Mouse (Mus musculus) adrenal gland, adult 8-10 months (tissue): ENCODE results near the gene Zfp616. TPM values are rescaled to one million over a fixed set of nuclear protein-coding genes. Genes with fewer than 3 reads are reported as not detected.

ENCODE experiments used
- DNase-seq: peaks from one replicate; pipeline ENCODE4 v3.0.0; 2022
- total RNA-seq, 4 experiments: library from RNA; stranded (reverse); gene quantifications; 2 replicates each; pipeline ENCODE4 v1.2.4; 2022

Gene Zfp616
- not detected for total RNA-seq

DNA sequence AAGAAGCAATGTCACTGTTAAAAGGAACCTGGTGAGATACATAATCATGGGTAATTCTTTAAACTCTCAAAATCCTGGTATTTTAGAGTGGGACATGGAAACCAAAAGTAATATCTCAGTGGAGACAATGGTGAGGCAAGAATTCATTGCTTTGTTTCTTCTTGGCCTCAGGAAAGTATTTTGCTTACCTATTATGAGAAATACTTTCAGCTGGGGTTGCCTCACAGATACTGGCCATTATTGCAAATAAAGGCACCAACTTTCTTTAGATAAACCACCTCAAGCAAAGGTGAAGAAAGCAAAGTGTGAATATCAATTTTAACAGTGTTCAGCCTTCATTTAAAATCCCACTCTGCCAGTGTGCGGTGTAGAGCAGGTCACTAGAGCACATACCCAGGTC lies at the start of gene Zfp616:
Gene Zfp616, plus strand, starts transcription at position 301 of the 400 bp plus-strand sequence.
- no peak for DNase-seq

DNA sequence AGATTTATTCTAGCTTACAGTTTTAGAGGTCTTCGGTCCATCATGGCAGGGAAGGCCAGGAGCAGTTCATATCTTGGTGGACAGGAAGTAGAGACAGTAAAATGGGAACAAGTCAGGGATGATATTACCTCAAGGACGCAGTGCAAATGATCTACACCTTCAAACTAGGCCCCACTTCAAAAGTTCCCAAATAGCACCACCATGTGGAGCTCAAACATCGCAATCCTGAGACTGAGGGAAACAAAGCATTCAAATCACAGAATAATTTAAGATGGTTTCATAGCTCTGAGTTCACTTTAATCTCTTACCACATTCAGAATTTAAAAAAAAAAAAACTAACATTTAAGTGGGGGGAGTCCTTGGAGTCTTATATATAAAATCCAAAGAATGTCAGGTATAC lies 18.4 kb upstream of the Zfp616 start:
- no peak for DNase-seq

DNA sequence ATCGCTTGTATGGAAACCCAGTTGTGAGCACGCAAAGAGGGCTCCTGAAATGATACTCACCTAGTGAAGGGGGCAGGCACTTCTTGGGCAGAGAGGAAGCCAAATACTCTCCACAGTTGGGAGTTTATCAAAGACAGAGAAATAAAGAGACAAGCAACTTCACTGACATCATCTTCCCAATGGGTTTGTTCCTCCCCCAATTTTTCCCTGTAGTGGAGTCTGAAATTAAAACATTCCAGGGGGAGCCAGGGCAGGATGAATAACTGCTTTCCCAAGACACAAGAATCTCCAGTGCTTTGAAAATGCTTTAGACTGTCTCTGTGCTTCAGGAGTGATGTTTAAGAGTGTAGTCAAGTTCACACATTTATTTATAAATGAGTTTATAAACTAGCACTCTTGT lies 13.3 kb upstream of the Zfp616 start, which contains the start of the genes Olfr139 and Olfr399:
Gene Olfr139, minus strand, starts transcription at position 101 of the 400 bp plus-strand sequence.
Gene Olfr399, minus strand, starts transcription at position 165 of the 400 bp plus-strand sequence.
- no peak for DNase-seq

DNA sequence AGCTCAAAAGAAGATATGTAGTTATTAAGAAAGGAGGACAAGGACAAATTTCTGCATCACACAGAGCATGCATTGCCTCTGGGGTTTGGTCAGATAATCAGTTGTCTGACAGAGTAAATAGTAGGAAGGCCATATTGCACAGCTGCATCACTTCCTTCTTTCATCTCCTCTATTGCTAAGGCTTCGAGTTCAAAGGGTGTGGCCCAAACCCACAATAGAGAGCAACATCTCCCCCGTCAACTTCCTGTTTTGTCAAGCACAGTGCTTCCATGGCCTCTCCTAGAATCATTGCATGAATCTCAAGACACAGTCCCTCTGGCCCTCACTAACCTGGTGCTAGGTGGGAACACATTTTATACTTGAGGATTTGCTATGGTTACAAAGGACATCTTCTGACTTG lies 31.0 kb downstream of the Zfp616 start:
- DNase-seq, result no peak

DNA sequence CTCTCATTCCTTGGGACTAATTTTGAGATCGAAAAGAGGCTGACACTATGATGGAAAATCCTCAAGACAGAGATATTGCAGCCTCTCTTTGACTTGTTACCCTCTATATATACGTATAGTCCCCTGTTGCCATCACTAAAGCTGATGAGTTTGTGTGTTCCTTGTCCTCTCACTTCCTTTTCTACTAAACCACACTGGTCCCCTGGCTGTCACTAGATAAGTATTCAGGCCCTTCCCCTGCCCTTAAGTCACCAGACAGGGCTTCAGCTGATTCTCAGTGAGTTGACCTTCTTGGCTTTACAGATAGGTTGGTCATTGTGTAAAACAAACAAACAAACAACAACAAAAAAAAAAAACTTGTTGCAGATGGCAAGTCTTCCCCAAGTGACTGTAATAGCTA lies 31.8 kb downstream of the Zfp616 start:
- no peak for DNase-seq

DNA sequence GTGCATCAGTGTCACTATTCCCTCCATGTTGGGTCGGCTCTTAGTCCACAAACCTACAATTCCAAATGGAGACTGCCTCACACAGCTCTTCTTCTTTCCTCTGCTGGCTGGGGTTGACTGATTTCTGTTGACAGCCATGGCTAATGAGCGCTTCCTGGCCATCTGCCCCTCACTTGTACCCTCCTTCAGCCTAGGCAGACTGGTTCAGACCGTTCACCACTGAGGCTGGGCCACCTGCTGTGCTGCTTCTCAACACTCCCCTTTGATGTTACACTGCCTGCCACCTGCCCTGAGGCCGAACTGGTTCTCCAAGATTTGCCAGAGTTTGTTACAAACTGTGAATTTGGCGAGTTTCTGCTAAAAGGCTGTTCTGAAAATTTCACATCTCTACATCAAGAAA lies 35.3 kb downstream of the Zfp616 start:
- DNase-seq, result no peak

DNA sequence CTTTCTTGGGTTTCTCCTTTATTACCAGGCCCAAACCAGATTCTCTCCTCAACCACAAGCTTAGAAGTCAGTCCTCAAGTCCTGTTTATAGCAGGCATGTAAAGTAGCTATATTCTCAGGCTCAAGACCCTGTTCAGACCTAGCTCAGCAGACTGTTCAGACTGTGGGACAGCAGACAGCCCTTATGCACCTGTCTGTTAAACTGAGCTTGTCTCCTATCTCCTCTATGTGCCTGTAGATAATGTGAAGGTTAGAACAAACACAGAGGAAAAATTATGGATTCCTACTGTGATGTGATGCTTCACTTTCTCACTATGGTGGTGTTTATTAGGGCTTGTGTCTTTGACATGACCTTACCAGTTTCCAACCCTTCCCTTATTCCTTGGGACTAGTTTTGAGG lies 43.7 kb downstream of the Zfp616 start, which contains the start of gene Olfr401:
Gene Olfr401, plus strand, starts transcription at position 301 of the 400 bp plus-strand sequence.
- DNase-seq, result no peak

Other genes with a start within 250 kb of the Zfp616 start
- gene Olfr393, start 218.5 kb upstream of the Zfp616 start, total RNA-seq, result not detected
- gene Olfr394, start 179.2 kb upstream of the Zfp616 start, total RNA-seq, result not detected
- not detected for gene Olfr395, start 160.7 kb upstream of the Zfp616 start, total RNA-seq
- not detected for gene Olfr23, start 133.3 kb upstream of the Zfp616 start, total RNA-seq
- not detected for gene Olfr397, start 109.1 kb upstream of the Zfp616 start, total RNA-seq
- gene Olfr398, start 79.5 kb upstream of the Zfp616 start, total RNA-seq, result not detected
- gene Olfr139, start 13.4 kb upstream of the Zfp616 start, total RNA-seq, result not detected
- not detected for gene Olfr399, start 13.3 kb upstream of the Zfp616 start, total RNA-seq
- gene Olfr401, start 43.8 kb downstream of the Zfp616 start, total RNA-seq, result not detected
- not detected for gene Olfr402, start 83.6 kb downstream of the Zfp616 start, total RNA-seq
- gene Olfr403, start 116.3 kb downstream of the Zfp616 start, total RNA-seq, result not detected
- not detected for gene Olfr43, start 141.4 kb downstream of the Zfp616 start, total RNA-seq
- gene Olfr406, start 189.9 kb downstream of the Zfp616 start, total RNA-seq, result not detected
- gene Olfr59, start 213.8 kb downstream of the Zfp616 start, total RNA-seq, result not detected